Mouse (Mus musculus) embryonic facial prominence, embryonic 11.5 days (tissue): Measurements from ENCODE around the gene Spryd4. TPM values are rescaled to one million over a fixed set of nuclear protein-coding genes. Genes with fewer than 3 reads are reported as not detected.
A peak's percentile ranks its signal among the peaks of the same experiment; 100 is the strongest.

Experiments
- ATAC-seq: fragments of 200-750 bp; cut with Nextera tagmentation; replicated peaks from 2 replicates; pipeline ENCODE4 v1.8.0; 2017; ENCODE audit warnings: low read depth; ENCODE audit not compliant: insufficient number of reproducible peaks, low FRiP score, low TSS enrichment
- DNase-seq: peaks from one replicate; pipeline ENCODE4 v3.0.0-alpha.2; 2015; ENCODE audit warnings: low spot score
- H3K27ac ChIP-seq: fragments of 300-500 bp; sonication (generic); replicated peaks from 2 replicates; pipeline ENCODE4 v1.5.1; 2014; ENCODE audit warnings: mild to moderate bottlenecking, low read depth, low read length, control low read depth
- H3K27me3 ChIP-seq: fragments of 300-500 bp; sonication (generic); 2 replicates; pipeline ENCODE4 v1.6.1; 2014; ENCODE audit warnings: mild to moderate bottlenecking, low read length, moderate library complexity, mixed read lengths; ENCODE audit not compliant: control insufficient read depth, insufficient read depth
- H3K36me3 ChIP-seq: fragments of 300-500 bp; sonication (generic); replicated peaks from 2 replicates; pipeline ENCODE4 v1.6.1; 2014; ENCODE audit warnings: low read depth, mild to moderate bottlenecking, low read length, moderate library complexity, mixed read lengths; ENCODE audit not compliant: control insufficient read depth, insufficient read depth
- H3K4me1 ChIP-seq: fragments of 300-500 bp; sonication (generic); 2 replicates; pipeline ENCODE4 v1.6.1; 2014; ENCODE audit warnings: low read length, mixed read lengths; ENCODE audit not compliant: control insufficient read depth, insufficient read depth
- H3K4me2 ChIP-seq: fragments of 300-500 bp; sonication (generic); 2 replicates; pipeline ENCODE4 v1.6.1; 2014; ENCODE audit warnings: low read depth, mild to moderate bottlenecking, control low read depth, low read length, moderate library complexity
- H3K4me3 ChIP-seq: fragments of 300-500 bp; sonication (generic); 2 replicates; pipeline ENCODE4 v1.5.1; 2014; ENCODE audit warnings: low read depth, low read length, control low read depth
- H3K9ac ChIP-seq: fragments of 300-500 bp; sonication (generic); replicated peaks from 2 replicates; pipeline ENCODE4 v1.6.1; 2014; ENCODE audit warnings: mild to moderate bottlenecking, control low read depth, low read length
- H3K9me3 ChIP-seq: fragments of 300-500 bp; sonication (generic); replicated peaks from 2 replicates; pipeline ENCODE4 v1.6.1; 2016; ENCODE audit warnings: mild to moderate bottlenecking, low read length, inconsistent platforms, mixed read lengths; ENCODE audit not compliant: control insufficient read depth
- WGBS: fragments of 180-500 bp; shearing (Covaris S2); extraction: QIAGEN DNeasy Blood & Tissue Kit; methylation state at CpG from one replicate; pipeline ENCODE4 v1.1.7; 2014; 5-methylcytosine and 5-hydroxymethylcytosine counted together
- polyA plus RNA-seq: library from polyadenylated mRNA; unstranded; fragments of >200 nt; fragmentation: Nextera tagmentation; extraction: Ambion mirVana; gene quantifications from 2 replicates; pipeline ENCODE4 v1.2.1, GENCODE M21; 2014

The Spryd4 gene
- polyA plus RNA-seq, 1 experiment from 2014 or later = 30.7 TPM

DNA sequence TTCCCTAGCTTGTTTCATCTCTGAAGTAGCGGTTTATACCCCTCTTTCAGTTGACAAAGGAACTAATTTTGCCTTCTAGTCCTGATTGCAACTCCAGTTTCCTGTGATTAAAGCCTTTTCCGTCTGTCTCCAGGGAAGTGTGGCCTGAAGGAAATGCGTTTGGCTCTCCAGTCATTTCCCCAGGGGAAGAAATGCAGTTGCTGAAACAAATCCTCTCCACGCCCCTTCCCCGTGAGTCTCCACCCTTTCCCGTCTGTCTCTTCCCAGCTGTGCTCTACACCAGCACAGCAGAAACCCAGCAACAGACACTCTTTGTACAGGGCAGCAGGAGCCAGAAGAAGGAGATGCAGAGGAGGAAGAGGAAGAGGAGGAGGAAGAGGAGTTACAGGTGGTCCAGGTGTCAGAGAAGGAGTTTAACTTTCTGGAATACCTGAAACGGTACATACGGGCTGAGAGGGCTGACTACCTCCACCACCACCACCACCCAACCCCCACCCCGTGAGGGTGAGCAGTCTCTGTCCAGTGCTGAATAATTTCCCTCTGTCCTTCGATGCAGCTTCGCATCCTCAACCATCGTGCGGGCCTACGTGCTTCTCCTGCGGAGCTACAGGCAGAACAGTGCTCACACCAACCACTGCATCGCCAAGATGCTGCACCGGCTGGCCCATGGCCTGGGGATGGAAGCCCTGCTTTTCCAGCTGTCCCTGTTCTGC lies 35.6 kb upstream of the Spryd4 start:
- H3K4me2 ChIP-seq = no peak overlapping the region
- H3K27ac ChIP-seq = no peak overlapping the region

GRCm38 (mm10) chr10:128244121-128244520 lies 32.5 kb upstream of the Spryd4 start:
- Histone ChIP-seq H3K27ac (no peak overlapping the region), H3K9ac (no peak overlapping the region), H3K9me3 (no peaks in the 10 kb centered on the region), H3K4me3 (no peak overlapping the region), H3K4me1 (no peaks in the 10 kb centered on the region), H3K4me2 (no peak overlapping the region), H3K36me3 (peaks cover 35% of the 10 kb centered on the region), H3K27me3 (no peaks in the 10 kb centered on the region)
- ATAC-seq (no peak), DNase-seq (no peak)
- 94% methylated on average over 15 of the region's 15 CpGs for WGBS

More for the DNA sequence above, 35.6 kb upstream of the Spryd4 start:
- 79% methylated on average over 17 of the region's 17 CpGs for WGBS
- H3K4me1 ChIP-seq = no peaks in the 10 kb centered on the region
- no peaks in the 10 kb centered on the region for H3K9me3 ChIP-seq
- no peak overlapping the region for H3K4me3 ChIP-seq
- H3K9ac ChIP-seq = no peak overlapping the region
- no peaks in the 10 kb centered on the region for H3K27me3 ChIP-seq
- H3K36me3 ChIP-seq = peaks cover 50% of the 10 kb centered on the region
- ATAC-seq (no peak), DNase-seq (peak; percentile 30)

DNA sequence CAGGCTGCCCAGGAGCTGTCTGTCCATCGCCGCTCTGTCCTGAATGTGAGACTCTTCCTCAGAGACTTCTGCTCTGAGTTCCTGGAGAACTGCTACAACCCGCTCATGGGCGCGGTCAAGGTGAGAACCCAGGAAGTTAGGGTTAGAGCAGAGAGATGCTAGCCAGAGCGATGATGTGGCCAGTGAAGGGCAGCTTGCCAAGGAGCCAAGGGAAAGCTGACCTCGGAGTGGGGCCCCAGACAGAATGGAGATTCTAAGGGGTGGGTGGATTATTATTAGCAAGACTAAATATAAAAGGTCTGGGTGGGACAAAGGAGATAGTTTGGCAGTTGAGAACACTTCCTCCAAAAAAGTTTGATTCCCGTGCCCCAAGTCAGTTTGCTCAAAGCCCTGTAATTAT lies 31.6 kb upstream of the Spryd4 start:
- Histone ChIP-seq H3K9ac (no peak overlapping the region), H3K27me3 (no peaks in the 10 kb centered on the region), H3K4me2 (no peak overlapping the region), H3K36me3 (peaks cover 30% of the 10 kb centered on the region), H3K27ac (no peak overlapping the region), H3K4me1 (no peaks in the 10 kb centered on the region), H3K9me3 (no peaks in the 10 kb centered on the region), H3K4me3 (no peak overlapping the region)
- WGBS = 94% methylated on average over 8 of the region's 8 CpGs
- no peak for ATAC-seq
- DNase-seq = no peak

- no peak overlapping the region for H3K9ac ChIP-seq
- no peaks in the 10 kb centered on the region for H3K4me1 ChIP-seq
- 94% methylated on average over 18 of the region's 18 CpGs for WGBS
- no peak overlapping the region for H3K4me2 ChIP-seq
- H3K9me3 ChIP-seq = no peaks in the 10 kb centered on the region
- H3K27me3 ChIP-seq = no peaks in the 10 kb centered on the region
- peaks cover 22% of the 10 kb centered on the region for H3K36me3 ChIP-seq
- H3K4me3 ChIP-seq = no peak overlapping the region
- H3K27ac ChIP-seq = no peak overlapping the region
- no peak for ATAC-seq
- DNase-seq = no peak
These were observed 28.5 kb upstream of the Spryd4 start for GRCm38 (mm10) chr10:128240131-128240530.

GRCm38 (mm10) chr10:128239140-128239539 lies 27.5 kb upstream of the Spryd4 start:
- Histone ChIP-seq H3K36me3 (peaks cover 16% of the 10 kb centered on the region), H3K4me3 (no peak overlapping the region), H3K9ac (no peak overlapping the region), H3K4me2 (no peak overlapping the region), H3K9me3 (no peaks in the 10 kb centered on the region), H3K27me3 (no peaks in the 10 kb centered on the region), H3K4me1 (no peaks in the 10 kb centered on the region), H3K27ac (no peak overlapping the region)
- ATAC-seq = no peak
- DNase-seq = no peak
- WGBS = 88% methylated on average over 4 of the region's 4 CpGs

GRCm38 (mm10) chr10:128237807-128238480 lies 26.3 kb upstream of the Spryd4 start:
- no peaks in the 10 kb centered on the region for H3K27me3 ChIP-seq
- no peak for ATAC-seq
- H3K27ac ChIP-seq = no peak overlapping the region
- no peaks in the 10 kb centered on the region for H3K9me3 ChIP-seq
- no peak for DNase-seq
- no peak overlapping the region for H3K4me3 ChIP-seq
- no peak overlapping the region for H3K4me2 ChIP-seq
- H3K9ac ChIP-seq = no peak overlapping the region
- H3K36me3 ChIP-seq = peaks cover 8% of the 10 kb centered on the region
- H3K4me1 ChIP-seq = no peaks in the 10 kb centered on the region
- WGBS = 83% methylated on average over 15 of the region's 15 CpGs

- H3K4me1 ChIP-seq = no peaks in the 10 kb centered on the region
- WGBS = 52% methylated on average over 4 of the region's 4 CpGs
- peaks cover 8% of the 10 kb centered on the region for H3K36me3 ChIP-seq
- peak; percentile 61 for DNase-seq
- no peaks in the 10 kb centered on the region for H3K27me3 ChIP-seq
- 0 out of 2 replicates have a peak overlapping the region, but pooled peaks have one; percentile 35 for H3K27ac ChIP-seq
- H3K4me2 ChIP-seq = no peak overlapping the region
- H3K9me3 ChIP-seq = no peaks in the 10 kb centered on the region
- H3K4me3 ChIP-seq = no peak overlapping the region
- no peak for ATAC-seq
- H3K9ac ChIP-seq = no peak overlapping the region; the same call in 1 of the 2 replicates
These were observed 24.7 kb upstream of the Spryd4 start for GRCm38 (mm10) chr10:128236321-128236720.

DNA sequence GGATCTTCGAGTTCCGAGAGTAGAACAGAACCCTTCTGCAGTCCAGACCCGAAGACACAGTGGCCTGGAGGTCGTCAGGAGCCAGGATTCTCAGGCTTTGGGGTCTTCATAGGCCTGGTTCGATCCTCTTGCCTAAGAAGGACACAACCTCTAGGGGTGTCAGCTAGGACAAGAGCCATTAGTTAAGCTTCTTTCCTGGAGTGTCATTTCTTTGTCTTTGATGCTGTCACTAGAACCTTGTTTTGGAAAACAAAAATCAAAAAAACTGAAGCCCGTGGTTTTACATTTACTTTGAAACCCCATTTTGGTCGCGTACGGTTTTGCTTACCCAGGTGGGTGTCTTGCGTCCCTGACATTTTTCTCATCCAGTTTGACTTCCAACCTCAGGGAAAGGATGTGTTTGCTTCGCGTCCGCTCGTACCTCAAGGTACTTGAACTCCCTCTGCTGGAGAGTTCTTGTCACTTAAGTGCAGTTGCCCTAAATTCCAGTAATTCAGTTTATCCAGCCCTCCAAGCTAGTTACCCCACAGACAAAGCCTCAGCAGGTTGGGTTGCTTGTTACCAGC lies 20.9 kb upstream of the Spryd4 start:
- H3K4me2 ChIP-seq = peak overlapping the region; percentile 69
- ATAC-seq = peak; percentile 9; the same call in 1 of the 2 replicates
- DNase-seq = peak; percentile 90
- no peaks in the 10 kb centered on the region; the same call in 1 of the 2 replicates for H3K36me3 ChIP-seq
- under 1% methylated on average over 14 of the region's 14 CpGs for WGBS
- H3K4me1 ChIP-seq = no peaks in the 10 kb centered on the region
- peak overlapping the region; percentile 93 for H3K27ac ChIP-seq
- H3K27me3 ChIP-seq = no peaks in the 10 kb centered on the region
- H3K9me3 ChIP-seq = no peaks in the 10 kb centered on the region
- H3K9ac ChIP-seq = peak overlapping the region; percentile 90
- H3K4me3 ChIP-seq = peak overlapping the region; percentile 68
